Mouse (Mus musculus): ENCODE measurements around the gene Shbg.

Shbg gene

GRCm38 (mm10) chr11:69617805-69618204, at the start of gene Shbg:
Shbg (minus strand) TSS chr11:69617905.
- no peak for DNase-seq

- DNase-seq, result no peak
These were observed 48.9 kb upstream of the Shbg start for GRCm38 (mm10) chr11:69666665-69667005.

GRCm38 (mm10) chr11:69665961-69666664, 48.4 kb upstream of the Shbg start, which contains the start of gene Cd68:
Cd68 (minus strand) TSS chr11:69666153.
- peak; percentile 40 for DNase-seq

GRCm38 (mm10) chr11:69665457-69665960, 47.8 kb upstream of the Shbg start:
- no peak for DNase-seq

GRCm38 (mm10) chr11:69664841-69665240, 47.1 kb upstream of the Shbg start:
- no peak for DNase-seq

- DNase-seq, result no peak
These were observed 46.1 kb upstream of the Shbg start for GRCm38 (mm10) chr11:69663795-69664194.

GRCm38 (mm10) chr11:69662967-69663671, 45.4 kb upstream of the Shbg start:
- DNase-seq, result no peak

- DNase-seq, result peak; percentile 96
These were observed 44.7 kb upstream of the Shbg start, which contains the start of gene Mpdu1 for GRCm38 (mm10) chr11:69662213-69662966. Mpdu1 (minus strand) TSS chr11:69662642.

- DNase-seq, result no peak
These were observed 43.6 kb upstream of the Shbg start for GRCm38 (mm10) chr11:69661221-69661881.

GRCm38 (mm10) chr11:69657462-69657881, 39.8 kb upstream of the Shbg start:
- no peak for DNase-seq

GRCm38 (mm10) chr11:69656617-69657461, 39.1 kb upstream of the Shbg start:
- peak; percentile 67 for DNase-seq

- DNase-seq, result no peak
These were observed 38.4 kb upstream of the Shbg start for GRCm38 (mm10) chr11:69656065-69656455.

GRCm38 (mm10) chr11:69655264-69656064, 37.8 kb upstream of the Shbg start, which contains the start of gene Sox15:
Sox15 (plus strand) TSS chr11:69655314.
- peak; percentile 47 for DNase-seq

GRCm38 (mm10) chr11:69654760-69655159, 37.1 kb upstream of the Shbg start:
- no peak for DNase-seq

- no peak for DNase-seq
These were observed 35.7 kb upstream of the Shbg start for GRCm38 (mm10) chr11:69653399-69653798.

- no peak for DNase-seq
These were observed 28.2 kb upstream of the Shbg start for GRCm38 (mm10) chr11:69645860-69646259.

GRCm38 (mm10) chr11:69635471-69635870, 17.8 kb upstream of the Shbg start:
- DNase-seq, result no peak

GRCm38 (mm10) chr11:69633128-69633866, 15.6 kb upstream of the Shbg start:
- no peak for DNase-seq

- DNase-seq, result peak; percentile 100
These were observed 14.8 kb upstream of the Shbg start, which contains the start of gene Fxr2 for GRCm38 (mm10) chr11:69632284-69633089. Fxr2 (plus strand) TSS chr11:69632990.

All from thymus, postnatal 14 days (tissue).